Comparison of ENCODE assay signal across 32 mouse cellular contexts in genomic region chr6:51987999-51988398, GRCm38 (mm10).
"Had no signal": no experiment of that assay in that cellular context is flagged by ENCODE, and none has a peak within 500 bp of the region (broad histone marks: within the 10 kb centered on the region; RNA-seq: fewer than 3 reads in every experiment).

No protein-coding gene starts in this region.

- H3K27me3 ChIP-seq: limb, embryonic 12.5 days; limb, embryonic 13.5 days; limb, embryonic 15.5 days; liver, embryonic 12.5 days; liver, embryonic 13.5 days; liver, embryonic 15.5 days; lung, embryonic 15.5 days; megakaryocyte, embryonic 14.5 days; neural tube, embryonic 12.5 days had no signal

- H3K4me1 ChIP-seq: limb, embryonic 15.5 days; liver, embryonic 12.5 days; liver, embryonic 13.5 days; liver, embryonic 15.5 days; midbrain, embryonic 10.5 days; midbrain, embryonic 12.5 days; midbrain, embryonic 13.5 days; midbrain, embryonic 15.5 days had no signal

- H3K4me3 ChIP-seq: limb, embryonic 10.5 days; limb, embryonic 12.5 days; limb, embryonic 13.5 days; limb, embryonic 15.5 days; liver, embryonic 12.5 days; liver, embryonic 13.5 days; liver, embryonic 15.5 days; lung, embryonic 15.5 days; megakaryocyte, embryonic 14.5 days; midbrain, embryonic 10.5 days; midbrain, embryonic 12.5 days; midbrain, embryonic 13.5 days; midbrain, embryonic 15.5 days; myocyte; neural tube, embryonic 12.5 days had no signal

- H3K9ac ChIP-seq: limb, embryonic 12.5 days; limb, embryonic 13.5 days; limb, embryonic 15.5 days; liver, embryonic 12.5 days; liver, embryonic 13.5 days; liver, embryonic 14.5 days; liver, embryonic 15.5 days; liver, postnatal 0 days; lung, embryonic 14.5 days; lung, embryonic 15.5 days; midbrain, embryonic 12.5 days; midbrain, embryonic 13.5 days; midbrain, embryonic 15.5 days; neural tube, embryonic 12.5 days had no signal

- H3K36me3 ChIP-seq: limb, embryonic 10.5 days; limb, embryonic 12.5 days; limb, embryonic 13.5 days; limb, embryonic 15.5 days; liver, embryonic 12.5 days; liver, embryonic 13.5 days; liver, embryonic 15.5 days; lung, embryonic 15.5 days; midbrain, embryonic 10.5 days; midbrain, embryonic 12.5 days; midbrain, embryonic 13.5 days; midbrain, embryonic 15.5 days; neural tube, embryonic 12.5 days had no signal

- H3K4me2 ChIP-seq: limb, embryonic 12.5 days; limb, embryonic 13.5 days; limb, embryonic 15.5 days; liver, embryonic 11.5 days; liver, embryonic 12.5 days; liver, embryonic 13.5 days; liver, embryonic 15.5 days; lung, embryonic 14.5 days; lung, embryonic 15.5 days; midbrain, embryonic 11.5 days; midbrain, embryonic 12.5 days; midbrain, embryonic 13.5 days; midbrain, embryonic 15.5 days; neural tube, embryonic 12.5 days had no signal

- H3K9me3 ChIP-seq: limb, embryonic 10.5 days; limb, embryonic 12.5 days; limb, embryonic 13.5 days; limb, embryonic 15.5 days; liver, embryonic 12.5 days; liver, embryonic 13.5 days; liver, embryonic 15.5 days; lung, embryonic 15.5 days; megakaryocyte, embryonic 14.5 days; midbrain, embryonic 10.5 days; midbrain, embryonic 12.5 days; midbrain, embryonic 13.5 days; midbrain, embryonic 15.5 days; neural tube, embryonic 12.5 days had no signal

- ATAC-seq: liver, embryonic 12.5 days; liver, postnatal 0 days; lung, postnatal 0 days; midbrain, embryonic 13.5 days; midbrain, embryonic 15.5 days; midbrain, embryonic 16.5 days had no signal

- H3K27ac ChIP-seq: limb, embryonic 10.5 days; limb, embryonic 12.5 days; limb, embryonic 13.5 days; limb, embryonic 15.5 days; liver, embryonic 12.5 days; liver, embryonic 13.5 days; liver, embryonic 14.5 days; liver, embryonic 15.5 days; lung, embryonic 15.5 days; macrophage; midbrain, embryonic 10.5 days; midbrain, embryonic 12.5 days; midbrain, embryonic 13.5 days; midbrain, embryonic 15.5 days; neural tube, embryonic 12.5 days had no signal

- DNase-seq: left cerebral cortex, postnatal 4 days; liver; liver, embryonic 13.5 days; liver, postnatal 0 days; lung, adult 18-20 months; lung, adult 2 months; lung, embryonic 14.5 days; lung, postnatal 10 days; lung, postnatal 14 days; lung, postnatal 36 days; lung, postnatal 4 days; midbrain, embryonic 14.5 days had no signal
